Mouse (Mus musculus): ENCODE data around the gene Trim2. TPM values are rescaled to one million over a fixed set of nuclear protein-coding genes. Genes with fewer than 3 reads are reported as not detected.

Gene Trim2
- polyA plus RNA-seq, 2 experiments: 17.4 to 28.1 TPM

DNA sequence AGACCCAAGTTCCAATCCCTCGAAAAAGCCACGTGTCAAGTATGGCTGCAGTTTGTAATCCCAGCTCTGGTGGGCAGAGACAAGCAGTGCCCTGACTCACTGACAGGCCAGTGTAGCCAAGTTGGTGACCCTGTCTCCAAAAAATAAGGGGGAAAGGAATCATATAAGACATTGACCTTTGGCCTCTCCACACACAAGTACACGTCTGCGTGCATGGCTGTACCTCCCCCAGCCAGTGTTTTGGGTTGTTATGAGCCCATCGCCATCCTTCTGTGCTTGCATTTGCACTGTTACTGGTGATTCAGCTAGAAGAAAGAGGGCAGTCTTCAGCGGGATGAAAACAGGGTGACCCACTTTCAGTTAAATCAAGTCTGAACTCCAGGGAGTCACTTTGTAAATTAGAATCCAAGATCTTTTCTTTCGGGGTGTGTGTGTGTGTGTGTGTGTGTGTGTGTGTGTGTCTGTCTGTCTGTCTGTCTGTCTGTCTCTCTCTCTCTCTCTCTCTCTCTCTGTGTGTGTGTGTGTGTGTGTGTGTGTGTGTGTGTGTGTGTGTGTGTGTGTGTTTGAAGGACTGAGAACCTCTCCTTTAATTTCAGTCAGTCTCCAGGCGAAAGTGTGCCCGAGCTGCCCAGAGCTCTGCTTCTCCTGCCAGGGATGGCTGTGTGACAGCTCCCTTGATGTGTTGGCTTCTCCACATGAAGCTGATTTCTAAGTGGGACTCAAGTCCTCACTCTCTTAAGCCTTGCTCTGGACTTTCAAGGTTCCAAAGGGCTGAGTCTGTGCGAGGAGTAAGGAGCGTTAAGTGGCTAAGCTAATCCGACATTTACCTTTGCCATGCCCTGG lies 89.3 kb downstream of the Trim2 start:
- no peak for TF ChIP-seq POLR2A (IDR thresholded peaks at IDR 0.05; ENCODE audit: borderline replicate concordance, extremely low read depth, insufficient read depth, insufficient read length)
- Histone ChIP-seq H3K4me1 (ENCODE audit: control insufficient read depth, insufficient read depth, low read length) (peaks cover 25% of the 10 kb centered on the region), H3K27ac (replicated peaks; ENCODE audit: low read depth, low read length) (no peak overlapping the region), H3K9me3 (ENCODE audit: control insufficient read depth, low read length) (no peaks in the 10 kb centered on the region), H3K4me2 (replicated peaks; ENCODE audit: low read depth, low read length, severe bottlenecking) (no peak overlapping the region), H3K9ac (ENCODE audit: low read depth, low read length, severe bottlenecking) (no peak overlapping the region), H3K27me3 (ENCODE audit: control insufficient read depth, insufficient read depth, low read length) (no peaks in the 10 kb centered on the region), H3K4me3 (replicated peaks; ENCODE audit: low read length) (no peak overlapping the region), H3K36me3 (ENCODE audit: control insufficient read depth, insufficient read depth, low read length) (no peaks in the 10 kb centered on the region; the same call in 1 of the 2 replicates)
- 71% methylated on average over 12 of the region's 12 CpGs for WGBS
- ATAC-seq (ENCODE audit: low FRiP score, low read depth) (no peak), DNase-seq (ENCODE audit: low spot score) (no peak)

- H3K9me3 ChIP-seq (ENCODE audit: control insufficient read depth, low read length): no peaks in the 10 kb centered on the region
- ATAC-seq (ENCODE audit: low FRiP score, low read depth) (no peak), DNase-seq (ENCODE audit: low spot score) (no peak)
- WGBS: 68% methylated on average over 15 of the region's 15 CpGs
- H3K27me3 ChIP-seq (ENCODE audit: control insufficient read depth, insufficient read depth, low read length): no peaks in the 10 kb centered on the region
- H3K4me2 ChIP-seq (replicated peaks; ENCODE audit: low read depth, low read length, severe bottlenecking): no peak overlapping the region
- no peaks in the 10 kb centered on the region; the same call in 1 of the 2 replicates for H3K36me3 ChIP-seq (ENCODE audit: control insufficient read depth, insufficient read depth, low read length)
- TF ChIP-seq POLR2A (IDR thresholded peaks at IDR 0.05; ENCODE audit: borderline replicate concordance, extremely low read depth, insufficient read depth, insufficient read length): no peak
- H3K4me3 ChIP-seq (replicated peaks; ENCODE audit: low read length): no peak overlapping the region
- no peak overlapping the region for H3K27ac ChIP-seq (replicated peaks; ENCODE audit: low read depth, low read length)
- no peak overlapping the region for H3K9ac ChIP-seq (ENCODE audit: low read depth, low read length, severe bottlenecking)
- H3K4me1 ChIP-seq (ENCODE audit: control insufficient read depth, insufficient read depth, low read length): peaks cover 25% of the 10 kb centered on the region
Observed at GRCm38 (mm10) chr3:84215743-84216360, 90.8 kb downstream of the Trim2 start.

- Histone ChIP-seq H3K4me3 (replicated peaks; ENCODE audit: low read length) (no peak overlapping the region), H3K9ac (ENCODE audit: low read depth, low read length, severe bottlenecking) (no peak overlapping the region), H3K27me3 (ENCODE audit: control insufficient read depth, insufficient read depth, low read length) (no peaks in the 10 kb centered on the region), H3K9me3 (ENCODE audit: control insufficient read depth, low read length) (no peaks in the 10 kb centered on the region), H3K36me3 (ENCODE audit: control insufficient read depth, insufficient read depth, low read length) (no peaks in the 10 kb centered on the region; the same call in 1 of the 2 replicates), H3K27ac (replicated peaks; ENCODE audit: low read depth, low read length) (no peak overlapping the region), H3K4me1 (ENCODE audit: control insufficient read depth, insufficient read depth, low read length) (peaks cover 25% of the 10 kb centered on the region), H3K4me2 (replicated peaks; ENCODE audit: low read depth, low read length, severe bottlenecking) (no peak overlapping the region)
- TF ChIP-seq POLR2A (IDR thresholded peaks at IDR 0.05; ENCODE audit: borderline replicate concordance, extremely low read depth, insufficient read depth, insufficient read length): no peak
- WGBS: 60% methylated on average over 9 of the region's 9 CpGs
- DNase-seq (ENCODE audit: low spot score) (no peak), ATAC-seq (ENCODE audit: low FRiP score, low read depth) (no peak)
Observed at GRCm38 (mm10) chr3:84215253-84215652, 91.4 kb downstream of the Trim2 start.

DNA sequence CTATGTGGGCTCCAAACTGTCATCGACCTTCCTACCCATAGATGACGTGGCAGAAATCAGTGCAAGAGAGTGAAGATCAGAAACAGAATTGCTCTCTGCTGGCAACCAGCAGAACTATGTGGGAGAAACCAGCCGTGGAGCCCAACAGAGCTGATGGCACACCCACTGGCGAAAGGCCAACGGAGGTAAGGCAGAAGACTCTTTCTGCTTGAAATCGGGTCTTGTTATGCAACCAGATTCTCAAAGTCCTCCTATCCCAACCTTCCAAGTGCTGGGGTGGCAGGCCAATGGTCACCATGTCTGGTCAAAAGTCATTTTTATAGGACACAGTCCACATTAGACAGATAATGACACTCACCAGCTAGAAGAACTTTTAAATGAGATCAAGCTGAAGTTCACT lies 92.2 kb downstream of the Trim2 start:
- no peak overlapping the region for H3K9ac ChIP-seq (ENCODE audit: low read depth, low read length, severe bottlenecking)
- H3K4me1 ChIP-seq (ENCODE audit: control insufficient read depth, insufficient read depth, low read length): peaks cover 22% of the 10 kb centered on the region
- 76% methylated on average over 6 of the region's 6 CpGs for WGBS
- H3K4me3 ChIP-seq (replicated peaks; ENCODE audit: low read length): no peak overlapping the region
- no peak for DNase-seq (ENCODE audit: low spot score)
- no peak overlapping the region for H3K27ac ChIP-seq (replicated peaks; ENCODE audit: low read depth, low read length)
- H3K36me3 ChIP-seq (ENCODE audit: control insufficient read depth, insufficient read depth, low read length): no peaks in the 10 kb centered on the region; the same call in 1 of the 2 replicates
- TF ChIP-seq POLR2A (IDR thresholded peaks at IDR 0.05; ENCODE audit: borderline replicate concordance, extremely low read depth, insufficient read depth, insufficient read length): no peak
- H3K9me3 ChIP-seq (ENCODE audit: control insufficient read depth, low read length): no peaks in the 10 kb centered on the region
- no peak overlapping the region for H3K4me2 ChIP-seq (replicated peaks; ENCODE audit: low read depth, low read length, severe bottlenecking)
- no peaks in the 10 kb centered on the region for H3K27me3 ChIP-seq (ENCODE audit: control insufficient read depth, insufficient read depth, low read length)
- no peak for ATAC-seq (ENCODE audit: low FRiP score, low read depth)

- no peaks in the 10 kb centered on the region; the same call in 1 of the 2 replicates for H3K36me3 ChIP-seq (ENCODE audit: control insufficient read depth, insufficient read depth, low read length)
- WGBS: 81% methylated on average over 7 of the region's 7 CpGs
- DNase-seq (ENCODE audit: low spot score): no peak
Observed at GRCm38 (mm10) chr3:84211340-84211875, 95.3 kb downstream of the Trim2 start.

More at GRCm38 (mm10) chr3:84211340-84211875, 95.3 kb downstream of the Trim2 start:
- Histone ChIP-seq H3K27me3 (ENCODE audit: control insufficient read depth, insufficient read depth, low read length) (no peaks in the 10 kb centered on the region), H3K4me1 (ENCODE audit: control insufficient read depth, insufficient read depth, low read length) (peaks cover 4% of the 10 kb centered on the region; the same call in 1 of the 2 replicates), H3K27ac (replicated peaks; ENCODE audit: low read depth, low read length) (no peak overlapping the region), H3K9ac (ENCODE audit: low read depth, low read length, severe bottlenecking) (no peak overlapping the region), H3K4me2 (replicated peaks; ENCODE audit: low read depth, low read length, severe bottlenecking) (no peak overlapping the region), H3K4me3 (replicated peaks; ENCODE audit: low read length) (no peak overlapping the region), H3K9me3 (ENCODE audit: control insufficient read depth, low read length) (no peaks in the 10 kb centered on the region)
- TF ChIP-seq POLR2A (IDR thresholded peaks at IDR 0.05; ENCODE audit: borderline replicate concordance, extremely low read depth, insufficient read depth, insufficient read length): no peak
- no peak for ATAC-seq (ENCODE audit: low FRiP score, low read depth)

Measured in limb, embryonic 14.5 days (tissue).